Mouse (Mus musculus) retina, embryonic 14.5 days (tissue): ENCODE measurements around the gene Ppp1r12c.
"Not testable (repeated sequence)": the region's sequence is repeated elsewhere in the genome, so short reads cannot be mapped to it uniquely, and the experiment has no call there.

Experiments
- DNase-seq: peaks from one replicate; pipeline ENCODE4 v3.0.0-alpha.2; 2015; ENCODE audit warnings: low spot score

The Ppp1r12c gene

GRCm38 (mm10) chr7:4501558-4502397 is at the start of gene Ppp1r12c:
TSS of gene Ppp1r12c (minus strand) at chr7:4501680.
- DNase-seq: peak; percentile 95

- peak; percentile 64 for DNase-seq
These were observed 45.8 kb upstream of the Ppp1r12c start, which contains the start of gene Syt5 for GRCm38 (mm10) chr7:4547221-4547641. TSS of gene Syt5 (minus strand) at chr7:4547541.

GRCm38 (mm10) chr7:4546591-4547131 is 45.2 kb upstream of the Ppp1r12c start:
- peak; percentile 92 for DNase-seq

GRCm38 (mm10) chr7:4546050-4546449 is 44.6 kb upstream of the Ppp1r12c start:
- DNase-seq: no peak

- DNase-seq: no peak
These were observed 40.5 kb upstream of the Ppp1r12c start for GRCm38 (mm10) chr7:4542013-4542412.

GRCm38 (mm10) chr7:4541344-4541743 is 39.9 kb upstream of the Ppp1r12c start:
- no peak for DNase-seq

GRCm38 (mm10) chr7:4539019-4539418 is 37.5 kb upstream of the Ppp1r12c start:
- no peak for DNase-seq

GRCm38 (mm10) chr7:4537181-4537580 is 35.7 kb upstream of the Ppp1r12c start:
- no peak for DNase-seq

- no peak for DNase-seq
These were observed 34.9 kb upstream of the Ppp1r12c start for GRCm38 (mm10) chr7:4536369-4536768.

- peak; percentile 91 for DNase-seq
These were observed 30.7 kb upstream of the Ppp1r12c start, which contains the start of gene Dnaaf3 for GRCm38 (mm10) chr7:4532005-4532729. TSS of gene Dnaaf3 (minus strand) at chr7:4532453.

- not testable (repeated sequence) for DNase-seq
These were observed 28.7 kb upstream of the Ppp1r12c start for GRCm38 (mm10) chr7:4530166-4530565.

GRCm38 (mm10) chr7:4527302-4527689 is 25.8 kb upstream of the Ppp1r12c start:
- no peak for DNase-seq

- DNase-seq: peak; percentile 87
These were observed 25.1 kb upstream of the Ppp1r12c start for GRCm38 (mm10) chr7:4526341-4527301.

GRCm38 (mm10) chr7:4524212-4524922 is 22.9 kb upstream of the Ppp1r12c start, which contains the start of gene Tnni3:
TSS of gene Tnni3 (minus strand) at chr7:4524229.
- DNase-seq: peak; percentile 85

GRCm38 (mm10) chr7:4523205-4524130 is 22.0 kb upstream of the Ppp1r12c start:
- DNase-seq: no peak

- DNase-seq: no peak
These were observed 20.8 kb upstream of the Ppp1r12c start for GRCm38 (mm10) chr7:4522292-4522691.

GRCm38 (mm10) chr7:4521231-4522003 is 19.9 kb upstream of the Ppp1r12c start:
- peak; percentile 38 for DNase-seq

GRCm38 (mm10) chr7:4518487-4518886 is 17.0 kb upstream of the Ppp1r12c start:
- no peak for DNase-seq
